Mouse (Mus musculus): ENCODE measurements around the gene Nsmce4a. TPM values are rescaled to one million over a fixed set of nuclear protein-coding genes. Genes with fewer than 3 reads are reported as not detected.
A peak's percentile ranks its signal among the peaks of the same experiment; 100 is the strongest.
"Not testable (repeated sequence)": the region's sequence is repeated elsewhere in the genome, so short reads cannot be mapped to it uniquely, and the experiment has no call there.

Gene Nsmce4a
- polyA plus RNA-seq, 1 experiment: 74.9 TPM

GRCm38 (mm10) chr7:130604390-130604789 is 31.5 kb upstream of the Nsmce4a start:
- TF ChIP-seq CTCF (IDR thresholded peaks at IDR 0.05; ENCODE audit: borderline replicate concordance, insufficient read depth, low read depth, low read length): no peak
- TF ChIP-seq POLR2A (IDR thresholded peaks at IDR 0.05; ENCODE audit: borderline replicate concordance, insufficient read depth, low read length): no peak
- no peak overlapping the region for H3K4me3 ChIP-seq (replicated peaks; ENCODE audit: insufficient read depth, low read depth, low read length)
- H3K4me1 ChIP-seq (ENCODE audit: control insufficient read depth, insufficient read depth, low read length): no peaks in the 10 kb centered on the region
- no peak for DNase-seq
- H3K27ac ChIP-seq (ENCODE audit: insufficient read depth, low read length): no peak overlapping the region
- 82% methylated on average over 2 of the region's 2 CpGs for WGBS
- no peaks in the 10 kb centered on the region for H3K27me3 ChIP-seq (ENCODE audit: control insufficient read depth, insufficient read depth, low read length)

- Histone ChIP-seq H3K4me3 (replicated peaks; ENCODE audit: insufficient read depth, low read depth, low read length) (no peak overlapping the region), H3K27ac (ENCODE audit: insufficient read depth, low read length) (no peak overlapping the region), H3K4me1 (ENCODE audit: control insufficient read depth, insufficient read depth, low read length) (no peaks in the 10 kb centered on the region), H3K27me3 (ENCODE audit: control insufficient read depth, insufficient read depth, low read length) (no peaks in the 10 kb centered on the region)
- 84% methylated on average over 5 of the region's 5 CpGs for WGBS
- DNase-seq: no peak
- no peak for TF ChIP-seq CTCF (IDR thresholded peaks at IDR 0.05; ENCODE audit: borderline replicate concordance, insufficient read depth, low read depth, low read length)
- TF ChIP-seq POLR2A (IDR thresholded peaks at IDR 0.05; ENCODE audit: borderline replicate concordance, insufficient read depth, low read length): no peak
These were observed 30.6 kb upstream of the Nsmce4a start for GRCm38 (mm10) chr7:130603556-130603955.

- Histone ChIP-seq H3K27ac (ENCODE audit: insufficient read depth, low read length) (no peak overlapping the region), H3K27me3 (ENCODE audit: control insufficient read depth, insufficient read depth, low read length) (no peaks in the 10 kb centered on the region), H3K4me3 (replicated peaks; ENCODE audit: insufficient read depth, low read depth, low read length) (no peak overlapping the region), H3K4me1 (ENCODE audit: control insufficient read depth, insufficient read depth, low read length) (no peaks in the 10 kb centered on the region)
- 72% methylated on average over 1 of the region's 1 CpGs for WGBS
- DNase-seq: no peak
- TF ChIP-seq POLR2A (IDR thresholded peaks at IDR 0.05; ENCODE audit: borderline replicate concordance, insufficient read depth, low read length): no peak
- TF ChIP-seq CTCF (IDR thresholded peaks at IDR 0.05; ENCODE audit: borderline replicate concordance, insufficient read depth, low read depth, low read length): no peak
These were observed 29.9 kb upstream of the Nsmce4a start for GRCm38 (mm10) chr7:130602804-130603203.

- WGBS: 87% methylated on average over 2 of the region's 2 CpGs
- Histone ChIP-seq H3K27ac (ENCODE audit: insufficient read depth, low read length) (no peak overlapping the region), H3K27me3 (ENCODE audit: control insufficient read depth, insufficient read depth, low read length) (no peaks in the 10 kb centered on the region), H3K4me3 (replicated peaks; ENCODE audit: insufficient read depth, low read depth, low read length) (no peak overlapping the region), H3K4me1 (ENCODE audit: control insufficient read depth, insufficient read depth, low read length) (peaks cover 3% of the 10 kb centered on the region; the same call in 1 of the 2 replicates)
- DNase-seq: no peak
- TF ChIP-seq CTCF (IDR thresholded peaks at IDR 0.05; ENCODE audit: borderline replicate concordance, insufficient read depth, low read depth, low read length) (no peak), POLR2A (IDR thresholded peaks at IDR 0.05; ENCODE audit: borderline replicate concordance, insufficient read depth, low read length) (no peak)
These were observed 27.6 kb upstream of the Nsmce4a start for GRCm38 (mm10) chr7:130600546-130600945.

GRCm38 (mm10) chr7:130600074-130600473 is 27.2 kb upstream of the Nsmce4a start:
- Histone ChIP-seq H3K27me3 (ENCODE audit: control insufficient read depth, insufficient read depth, low read length) (no peaks in the 10 kb centered on the region), H3K4me3 (replicated peaks; ENCODE audit: insufficient read depth, low read depth, low read length) (no peak overlapping the region), H3K27ac (ENCODE audit: insufficient read depth, low read length) (no peak overlapping the region), H3K4me1 (ENCODE audit: control insufficient read depth, insufficient read depth, low read length) (peaks cover 3% of the 10 kb centered on the region; the same call in 1 of the 2 replicates)
- no peak for DNase-seq
- WGBS: 80% methylated on average over 3 of the region's 3 CpGs
- TF ChIP-seq POLR2A (IDR thresholded peaks at IDR 0.05; ENCODE audit: borderline replicate concordance, insufficient read depth, low read length) (no peak), CTCF (IDR thresholded peaks at IDR 0.05; ENCODE audit: borderline replicate concordance, insufficient read depth, low read depth, low read length) (no peak)

- no peak for DNase-seq
- no peaks in the 10 kb centered on the region for H3K27me3 ChIP-seq (ENCODE audit: control insufficient read depth, insufficient read depth, low read length)
- 51% methylated on average over 6 of the region's 6 CpGs for WGBS
- H3K4me3 ChIP-seq (replicated peaks; ENCODE audit: insufficient read depth, low read depth, low read length): no peak overlapping the region
- H3K4me1 ChIP-seq (ENCODE audit: control insufficient read depth, insufficient read depth, low read length): peaks cover 3% of the 10 kb centered on the region
- no peak for TF ChIP-seq CTCF (IDR thresholded peaks at IDR 0.05; ENCODE audit: borderline replicate concordance, insufficient read depth, low read depth, low read length)
- TF ChIP-seq POLR2A (IDR thresholded peaks at IDR 0.05; ENCODE audit: borderline replicate concordance, insufficient read depth, low read length): no peak
- no peak overlapping the region for H3K27ac ChIP-seq (ENCODE audit: insufficient read depth, low read length)
These were observed 24.6 kb upstream of the Nsmce4a start for GRCm38 (mm10) chr7:130597546-130597945.

GRCm38 (mm10) chr7:130596079-130596855 is 23.3 kb upstream of the Nsmce4a start:
- not testable (repeated sequence) for H3K27ac ChIP-seq (ENCODE audit: insufficient read depth, low read length); H3K4me3 ChIP-seq (replicated peaks; ENCODE audit: insufficient read depth, low read depth, low read length); DNase-seq; H3K27me3 ChIP-seq (ENCODE audit: control insufficient read depth, insufficient read depth, low read length); H3K4me1 ChIP-seq (ENCODE audit: control insufficient read depth, insufficient read depth, low read length)
- WGBS: 68% methylated on average over 9 of the region's 19 CpGs

GRCm38 (mm10) chr7:130593375-130594239 is 20.7 kb upstream of the Nsmce4a start:
- WGBS: 67% methylated on average over 8 of the region's 11 CpGs
- not testable (repeated sequence) for H3K4me3 ChIP-seq (replicated peaks; ENCODE audit: insufficient read depth, low read depth, low read length); H3K27ac ChIP-seq (ENCODE audit: insufficient read depth, low read length); H3K27me3 ChIP-seq (ENCODE audit: control insufficient read depth, insufficient read depth, low read length); H3K4me1 ChIP-seq (ENCODE audit: control insufficient read depth, insufficient read depth, low read length)
- DNase-seq: peak in 1 of 2 experiments; percentile 15

- H3K27me3 ChIP-seq (ENCODE audit: control insufficient read depth, insufficient read depth, low read length); H3K4me1 ChIP-seq (ENCODE audit: control insufficient read depth, insufficient read depth, low read length); H3K27ac ChIP-seq (ENCODE audit: insufficient read depth, low read length); DNase-seq; H3K4me3 ChIP-seq (replicated peaks; ENCODE audit: insufficient read depth, low read depth, low read length): not testable (repeated sequence)
- no CpG with 5 or more reads among the region's 11 CpGs for WGBS
These were observed 20.1 kb upstream of the Nsmce4a start for GRCm38 (mm10) chr7:130592975-130593374.

All from cerebellum, adult 2 months (tissue).